Mouse (Mus musculus): ENCODE results near the gene Hhatl. TPM values are rescaled to one million over a fixed set of nuclear protein-coding genes. Genes with fewer than 3 reads are reported as not detected.
A peak's percentile ranks its signal among the peaks of the same experiment; 100 is the strongest.

The Hhatl gene
- total RNA-seq, 2 experiments from 2014 or later, result not detected

DNA sequence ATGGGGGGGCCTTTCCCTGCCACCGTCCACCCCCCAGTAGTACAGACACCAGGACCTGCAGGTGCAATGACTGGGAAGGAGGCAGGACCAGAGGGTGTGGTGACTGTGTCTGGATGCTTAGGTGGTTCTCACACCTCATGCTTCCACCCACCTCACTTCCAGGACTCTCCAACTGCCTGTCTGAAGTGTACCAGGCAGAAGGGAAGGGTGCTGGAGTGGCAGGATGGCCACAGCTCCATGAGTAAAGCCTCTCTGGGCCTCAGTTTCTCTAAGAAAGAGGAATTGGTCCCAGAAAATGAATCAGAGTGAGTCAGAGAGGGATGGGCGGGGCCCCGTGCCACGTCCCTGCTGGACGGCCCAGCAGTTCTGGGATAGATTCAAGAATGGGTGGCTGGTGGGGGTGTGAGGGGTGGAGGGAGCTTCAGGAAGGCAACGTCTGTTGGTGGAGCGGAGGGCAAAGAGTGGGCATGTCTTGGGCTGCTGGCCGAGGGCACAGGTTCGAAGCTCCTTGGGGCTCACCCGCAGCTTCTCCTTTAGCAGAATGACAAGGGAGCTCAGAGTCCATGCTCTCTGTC lies 31.1 kb downstream of the Hhatl start:
- ATAC-seq (replicated peaks; ENCODE audit: low FRiP score, poor library complexity, severe bottlenecking), result no peak

GRCm38 (mm10) chr9:121760271-121761090 lies 31.8 kb downstream of the Hhatl start:
- ATAC-seq (replicated peaks; ENCODE audit: low FRiP score, poor library complexity, severe bottlenecking), result no peak

- ATAC-seq (replicated peaks; ENCODE audit: low FRiP score, poor library complexity, severe bottlenecking), result no peak
Observed at GRCm38 (mm10) chr9:121759091-121760081, 32.9 kb downstream of the Hhatl start, which contains the start of gene Zfp651. Gene Zfp651 (plus strand): TSS chr9:121759330.

DNA sequence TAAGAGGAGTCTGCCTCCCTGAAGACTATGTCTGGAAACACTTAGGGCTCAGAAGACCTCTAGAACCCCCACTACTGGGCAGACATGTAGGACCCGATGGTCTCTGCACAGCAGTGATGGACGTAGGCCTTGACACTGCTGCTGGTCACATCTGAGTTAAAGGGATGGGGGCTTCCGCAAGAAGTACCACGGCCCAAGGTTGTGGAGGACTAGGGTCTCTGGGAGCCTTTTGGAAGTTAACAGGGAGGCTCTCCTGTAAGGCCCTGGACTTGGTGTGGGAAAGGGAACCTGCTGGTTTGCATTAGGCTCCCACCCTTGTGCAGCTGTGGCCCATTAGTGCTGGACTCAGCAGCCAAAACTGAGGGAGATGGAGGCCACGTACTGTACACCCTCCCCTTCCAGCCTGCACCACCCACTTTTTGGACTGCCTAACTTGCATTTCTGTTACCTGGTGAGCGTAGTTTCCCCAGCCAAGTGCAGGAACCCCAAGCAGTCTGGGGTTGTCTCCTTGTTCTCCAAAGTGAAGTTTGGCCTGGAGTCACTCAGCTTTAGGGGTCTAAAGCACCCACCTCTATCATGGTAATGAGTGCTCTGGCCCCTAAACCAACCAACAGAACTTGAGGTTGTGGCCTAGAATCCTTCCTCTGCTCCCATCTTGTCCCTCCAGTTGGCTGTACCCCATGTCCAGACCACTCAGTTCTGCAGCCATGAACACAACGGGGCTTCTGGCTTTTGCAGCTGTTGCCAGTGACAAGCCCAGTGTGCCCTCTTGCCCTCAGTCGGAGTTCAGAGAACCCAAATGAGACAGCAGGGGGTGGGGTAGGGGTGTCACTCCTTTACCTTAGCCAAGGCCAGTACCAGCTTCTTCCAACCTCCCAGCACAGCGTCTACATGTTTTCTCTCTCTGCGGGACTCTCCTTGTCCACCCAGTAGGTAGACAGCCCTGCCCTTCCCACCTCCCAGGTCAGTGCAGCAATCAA lies 34.2 kb downstream of the Hhatl start:
- 0 out of 2 replicates have a peak, but pooled peaks have one; percentile 6 for ATAC-seq (replicated peaks; ENCODE audit: low FRiP score, poor library complexity, severe bottlenecking)

DNA sequence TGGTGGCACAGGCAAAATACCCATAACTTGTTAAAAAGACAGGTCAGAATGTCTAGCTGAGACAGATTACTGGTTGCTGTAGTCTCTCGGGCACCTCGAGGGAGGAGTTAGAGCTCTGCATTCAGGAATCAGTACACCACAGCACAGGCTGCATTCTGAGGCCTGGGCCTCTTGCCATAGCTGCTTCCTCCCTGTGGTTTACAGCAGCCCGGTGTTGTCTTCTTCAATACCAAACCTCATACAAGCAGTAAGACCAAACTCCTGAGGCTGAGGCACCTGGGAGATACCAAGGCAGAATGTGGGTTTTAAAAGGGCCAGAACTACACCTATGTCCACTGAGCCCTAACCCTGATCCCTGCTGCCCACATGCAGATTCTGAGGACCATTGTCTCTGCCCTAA lies 34.9 kb downstream of the Hhatl start:
- no peak for ATAC-seq (replicated peaks; ENCODE audit: low FRiP score, poor library complexity, severe bottlenecking)

GRCm38 (mm10) chr9:121756785-121757184 lies 35.5 kb downstream of the Hhatl start:
- no peak for ATAC-seq (replicated peaks; ENCODE audit: low FRiP score, poor library complexity, severe bottlenecking)

GRCm38 (mm10) chr9:121754624-121755023 lies 37.7 kb downstream of the Hhatl start:
- no peak for ATAC-seq (replicated peaks; ENCODE audit: low FRiP score, poor library complexity, severe bottlenecking)

- no peak for ATAC-seq (replicated peaks; ENCODE audit: low FRiP score, poor library complexity, severe bottlenecking)
Observed at GRCm38 (mm10) chr9:121752774-121753173, 39.5 kb downstream of the Hhatl start.

DNA sequence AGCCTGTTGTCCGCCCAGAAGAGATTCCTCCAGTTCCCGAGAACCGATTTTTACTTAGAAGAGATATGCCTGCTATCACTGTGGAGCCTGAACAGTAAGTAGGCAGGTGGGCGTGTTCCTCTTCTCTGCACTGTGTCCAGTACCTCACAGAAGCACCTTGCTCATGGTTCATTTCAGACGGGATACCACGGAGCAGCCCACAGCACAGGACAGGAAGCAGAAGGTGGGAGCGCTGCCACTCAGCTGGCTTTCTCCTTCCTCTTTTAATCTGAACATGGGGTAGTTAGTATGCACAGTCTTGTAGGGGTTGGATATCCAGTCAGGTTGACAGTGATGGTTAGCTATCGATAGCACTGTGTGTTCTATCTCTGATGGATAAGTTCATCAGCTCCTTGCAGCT lies 48.3 kb downstream of the Hhatl start:
- ATAC-seq (replicated peaks; ENCODE audit: low FRiP score, poor library complexity, severe bottlenecking), result no peak

- ATAC-seq (replicated peaks; ENCODE audit: low FRiP score, poor library complexity, severe bottlenecking), result no peak
Observed at GRCm38 (mm10) chr9:121741168-121741567, 51.1 kb downstream of the Hhatl start.

DNA sequence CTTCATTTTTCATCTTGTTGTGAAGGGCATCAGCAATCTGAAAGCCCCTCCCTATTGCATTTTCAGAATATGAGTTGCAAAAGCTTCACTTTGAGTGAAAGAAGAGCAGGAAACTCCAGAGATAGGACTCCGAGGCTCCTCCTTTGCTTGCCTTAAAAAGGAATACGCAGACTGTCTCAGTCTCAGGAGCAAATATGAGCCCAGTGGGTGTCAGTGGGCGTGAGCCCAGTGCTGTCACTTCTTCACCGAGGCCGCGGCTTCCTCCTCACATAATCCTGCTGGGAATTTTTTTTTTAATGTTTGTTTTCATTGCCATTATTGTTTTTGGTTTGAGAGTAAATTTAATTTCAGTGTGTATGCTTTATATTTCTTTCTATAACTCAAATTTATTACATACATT lies 51.8 kb downstream of the Hhatl start:
- no peak for ATAC-seq (replicated peaks; ENCODE audit: low FRiP score, poor library complexity, severe bottlenecking)

Other genes with a start within 250 kb of the Hhatl start
- not detected in 2 replicates for gene Lyzl4, start 150.4 kb downstream of the Hhatl start, total RNA-seq (2015; ENCODE audit: low replicate concordance)
- not detected in 2 replicates for gene Lyzl4, start 150.4 kb downstream of the Hhatl start, total RNA-seq (2017; ENCODE audit: low replicate concordance)
- 0.36 TPM in 1 of 2 replicates, not detected in the other for gene Vipr1, start 149.8 kb downstream of the Hhatl start, total RNA-seq (2015; ENCODE audit: low replicate concordance)
- 0.64 TPM in 1 of 2 replicates, not detected in the other for gene Vipr1, start 149.8 kb downstream of the Hhatl start, total RNA-seq (2017; ENCODE audit: low replicate concordance)
- 4.3 and 5.9 TPM in 2 replicates for gene Sec22c, start 87.0 kb downstream of the Hhatl start, total RNA-seq (2015; ENCODE audit: low replicate concordance)
- 2.6 and 4.8 TPM in 2 replicates for gene Sec22c, start 87.0 kb downstream of the Hhatl start, total RNA-seq (2017; ENCODE audit: low replicate concordance)
- 8.8 and 47.2 TPM in 2 replicates for gene Ss18l2, start 82.2 kb downstream of the Hhatl start, total RNA-seq (2015; ENCODE audit: low replicate concordance)
- 17.2 and 52.3 TPM in 2 replicates for gene Ss18l2, start 82.2 kb downstream of the Hhatl start, total RNA-seq (2017; ENCODE audit: low replicate concordance)
- 225 and 240 TPM in 2 replicates for gene Nktr, start 73.3 kb downstream of the Hhatl start, total RNA-seq (2015; ENCODE audit: low replicate concordance)
- gene Nktr, start 73.3 kb downstream of the Hhatl start, total RNA-seq (2017; ENCODE audit: low replicate concordance), result 322 and 375 TPM in 2 replicates
- 1.1 TPM in 1 of 2 replicates, not detected in the other for gene Zfp651, start 33.2 kb downstream of the Hhatl start, total RNA-seq (2015; ENCODE audit: low replicate concordance)
- 0.77 TPM in 1 of 2 replicates, not detected in the other for gene Zfp651, start 33.2 kb downstream of the Hhatl start, total RNA-seq (2017; ENCODE audit: low replicate concordance)
- gene Klhl40, start 14.9 kb downstream of the Hhatl start, total RNA-seq (2015; ENCODE audit: low replicate concordance), result not detected in 2 replicates
- gene Klhl40, start 14.9 kb downstream of the Hhatl start, total RNA-seq (2017; ENCODE audit: low replicate concordance), result not detected in 2 replicates
- not detected in 2 replicates for gene Ccdc13, start 47.0 kb upstream of the Hhatl start, total RNA-seq (2015; ENCODE audit: low replicate concordance)
- gene Ccdc13, start 47.0 kb upstream of the Hhatl start, total RNA-seq (2017; ENCODE audit: low replicate concordance), result not detected in 2 replicates
- 23.4 and 24.3 TPM in 2 replicates for gene Higd1a, start 65.9 kb upstream of the Hhatl start, total RNA-seq (2015; ENCODE audit: low replicate concordance)
- 11.7 and 19.4 TPM in 2 replicates for gene Higd1a, start 65.9 kb upstream of the Hhatl start, total RNA-seq (2017; ENCODE audit: low replicate concordance)
- not detected in 2 replicates for gene Ackr2, start 105.8 kb upstream of the Hhatl start, total RNA-seq (2015; ENCODE audit: low replicate concordance)
- gene Ackr2, start 105.8 kb upstream of the Hhatl start, total RNA-seq (2017; ENCODE audit: low replicate concordance), result not detected in 2 replicates
- not detected in 2 replicates for gene Cyp8b1, start 123.8 kb upstream of the Hhatl start, total RNA-seq (2015; ENCODE audit: low replicate concordance)
- not detected in 2 replicates for gene Cyp8b1, start 123.8 kb upstream of the Hhatl start, total RNA-seq (2017; ENCODE audit: low replicate concordance)
- gene Fam198a, start 158.5 kb upstream of the Hhatl start, total RNA-seq (2015; ENCODE audit: low replicate concordance), result not detected in 2 replicates
- gene Fam198a, start 158.5 kb upstream of the Hhatl start, total RNA-seq (2017; ENCODE audit: low replicate concordance), result not detected in 2 replicates
- gene Pomgnt2, start 204.6 kb upstream of the Hhatl start, total RNA-seq (2015; ENCODE audit: low replicate concordance), result not detected in 2 replicates
- 0.64 TPM in 1 of 2 replicates, not detected in the other for gene Pomgnt2, start 204.6 kb upstream of the Hhatl start, total RNA-seq (2017; ENCODE audit: low replicate concordance)

All from erythroid progenitor cell, adult 5-6 weeks (primary cell).